Mouse (Mus musculus) adrenal gland, postnatal 4 days (tissue): Measurements from ENCODE around the gene Hba-a1. TPM values are rescaled to one million over a fixed set of nuclear protein-coding genes. Genes with fewer than 3 reads are reported as not detected.
A peak's percentile ranks its signal among the peaks of the same experiment; 100 is the strongest.
"Not testable (repeated sequence)": the region's sequence is repeated elsewhere in the genome, so short reads cannot be mapped to it uniquely, and the experiment has no call there.

Experiments
- DNase-seq, 2 experiments: peaks; one replicate each; pipeline ENCODE4 v3.0.0; 2021 to 2022; ENCODE audit warnings: low spot score in 2 of 2, mixed read lengths in 2 of 2
- total RNA-seq, 2 experiments: library from RNA; stranded (reverse); gene quantifications; 2 replicates each; pipeline ENCODE4 v1.2.3; 2021

Hba-a1 gene
- total RNA-seq, 2 experiments from 2014 or later = 4,498 to 5,274 TPM

DNA sequence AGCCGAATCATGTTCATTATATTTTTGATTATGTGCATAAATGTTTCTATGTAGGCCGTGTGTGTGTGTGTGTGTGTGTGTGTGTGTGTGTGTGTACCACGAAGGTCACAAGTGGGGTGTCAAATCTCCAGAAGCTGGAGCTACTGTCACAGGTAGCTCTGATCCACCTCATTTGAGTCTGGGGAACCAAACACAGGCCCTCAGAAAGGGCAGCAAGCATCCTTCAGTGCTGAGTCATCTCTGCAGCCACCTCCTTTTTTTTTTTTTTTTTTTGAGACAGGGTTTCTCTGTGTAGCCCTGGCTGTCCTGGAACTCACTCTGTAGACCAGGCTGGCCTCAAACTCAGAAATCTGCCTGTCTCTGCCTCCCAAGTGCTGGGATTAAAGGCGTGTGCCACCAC, 9.5 kb downstream of the Hba-a1 start:
- not testable (repeated sequence) for DNase-seq

DNA sequence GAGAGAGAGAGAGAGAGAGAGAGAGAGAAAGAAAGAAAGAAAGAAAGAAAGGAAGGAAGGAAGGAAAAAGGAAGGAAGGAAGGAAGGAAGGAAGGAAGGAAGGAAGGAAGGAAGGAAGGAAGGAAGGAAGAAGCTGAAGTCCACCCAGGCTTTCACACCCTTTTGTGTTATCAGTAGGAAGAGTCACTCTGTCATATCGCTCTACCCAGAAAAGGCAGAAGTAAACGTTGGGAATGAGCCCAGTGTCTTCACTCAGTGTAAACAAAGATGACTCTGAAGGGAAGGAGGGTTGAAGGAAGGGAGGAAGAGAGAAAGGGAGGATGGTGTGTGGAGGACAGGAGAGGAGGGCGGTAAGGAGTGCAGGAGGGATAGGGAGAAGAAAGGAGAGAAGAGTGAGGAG, 10.2 kb downstream of the Hba-a1 start:
- not testable (repeated sequence) for DNase-seq

DNA sequence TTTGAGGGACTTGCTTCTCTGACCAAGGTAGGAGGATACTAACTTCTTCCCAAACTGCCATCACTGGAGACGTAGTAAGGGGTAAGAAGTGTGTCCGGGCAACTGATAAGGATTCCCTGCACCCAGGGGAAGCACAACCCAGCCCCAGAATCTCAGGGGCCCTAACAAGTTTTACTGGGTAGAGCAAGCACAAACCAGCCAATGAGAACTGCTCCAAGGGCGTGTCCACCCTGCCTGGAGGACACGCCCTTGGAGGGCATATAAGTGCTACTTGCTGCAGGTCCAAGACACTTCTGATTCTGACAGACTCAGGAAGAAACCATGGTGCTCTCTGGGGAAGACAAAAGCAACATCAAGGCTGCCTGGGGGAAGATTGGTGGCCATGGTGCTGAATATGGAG, 12.9 kb downstream of the Hba-a1 start, which contains the start of gene Hba-a2:
Hba-a2 (plus strand) TSS at position 287 of the 400 bp plus-strand sequence.
- not testable (repeated sequence) for DNase-seq

DNA sequence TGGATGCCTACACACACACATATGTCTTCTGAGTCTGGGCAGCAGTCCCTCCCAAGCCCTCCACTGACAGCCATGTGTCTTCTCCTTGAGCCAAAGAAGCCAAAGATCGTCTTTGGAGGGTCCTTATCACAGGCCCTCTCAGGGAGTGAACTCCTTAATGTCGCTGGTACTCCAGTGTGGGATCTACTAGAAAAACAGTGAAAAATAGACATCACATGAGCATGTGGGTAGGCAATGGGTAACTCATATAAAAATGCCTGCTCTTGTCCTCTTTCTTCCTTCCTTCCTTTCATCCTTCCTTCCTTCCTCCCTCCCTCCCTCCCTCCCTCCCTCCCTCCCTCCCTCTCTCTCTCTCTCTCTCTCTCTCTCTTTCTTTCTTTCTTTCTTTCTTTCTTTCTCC, 14.1 kb downstream of the Hba-a1 start:
- not testable (repeated sequence) for DNase-seq

DNA sequence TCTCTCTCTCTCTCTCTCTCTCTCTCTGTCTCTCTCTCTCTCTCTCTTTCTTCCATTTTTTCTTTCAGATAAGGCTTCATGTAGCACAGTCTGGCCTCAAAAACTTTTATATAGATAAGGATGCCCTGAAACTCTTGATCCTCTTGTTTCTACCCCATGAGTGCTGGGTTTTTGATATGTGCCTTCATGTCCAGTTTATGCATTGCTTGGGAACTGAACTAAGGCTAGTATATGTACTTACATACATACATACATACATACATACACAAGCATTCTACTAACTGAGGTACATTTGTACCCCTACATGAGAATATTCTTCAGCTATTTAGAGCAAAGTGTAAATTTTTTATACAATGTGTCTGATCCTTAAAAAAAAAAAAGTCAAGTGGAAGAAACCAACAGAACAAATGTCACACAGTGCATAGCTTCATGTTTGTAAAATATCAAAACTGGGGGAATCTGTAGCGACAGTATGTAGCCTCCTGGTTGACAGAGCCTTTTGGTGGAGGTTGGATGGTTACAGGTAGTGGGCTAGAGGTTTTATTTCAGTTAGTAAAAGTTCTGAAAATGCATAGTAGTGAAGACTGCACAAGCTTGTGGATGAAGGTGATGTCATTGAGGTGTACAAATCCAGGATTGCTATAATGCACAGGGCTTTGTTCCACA, 14.7 kb downstream of the Hba-a1 start:
- no peak for DNase-seq

DNA sequence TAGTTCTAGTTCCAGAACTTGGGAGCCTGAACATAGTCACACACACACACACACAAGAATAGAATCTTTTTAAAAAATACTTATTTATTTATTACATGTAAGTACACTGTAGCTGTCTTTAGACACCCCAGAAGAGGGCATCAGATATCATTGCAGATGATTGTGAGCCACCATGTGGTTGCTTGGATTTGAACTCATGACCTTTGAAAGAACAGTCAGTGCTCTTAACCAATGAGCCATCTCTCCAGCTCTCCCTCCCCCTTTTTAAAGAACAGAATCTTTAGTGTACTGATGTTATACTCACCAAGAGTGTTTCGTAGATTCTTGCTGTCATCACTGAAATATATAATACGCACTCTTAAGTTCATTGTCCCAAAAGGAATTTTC, 15.2 kb downstream of the Hba-a1 start:
- DNase-seq = no peak

DNA sequence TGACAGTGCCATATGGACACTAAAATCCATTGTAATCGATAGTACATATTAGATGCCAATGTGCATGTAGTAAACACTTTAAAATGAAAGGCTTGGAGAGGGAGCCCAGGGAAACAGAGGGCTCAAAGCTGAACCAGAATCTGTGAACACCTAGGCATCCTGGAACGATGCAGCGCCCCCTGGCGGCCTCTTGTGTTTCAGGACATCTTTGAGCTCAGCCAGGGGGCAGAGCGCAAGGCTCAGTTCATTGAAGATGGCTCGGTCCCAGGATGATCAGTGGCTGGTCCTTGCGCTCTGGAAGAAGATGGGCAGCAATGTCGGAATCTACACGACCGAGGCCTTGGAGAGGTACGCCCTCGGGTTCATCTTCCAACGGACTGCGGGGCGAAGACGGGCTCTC, 16.6 kb downstream of the Hba-a1 start, which contains the start of gene Hbq1a:
Hbq1a (plus strand) TSS at position 205 of the 400 bp plus-strand sequence.
- peak; percentile 26 to 27 for DNase-seq

DNA sequence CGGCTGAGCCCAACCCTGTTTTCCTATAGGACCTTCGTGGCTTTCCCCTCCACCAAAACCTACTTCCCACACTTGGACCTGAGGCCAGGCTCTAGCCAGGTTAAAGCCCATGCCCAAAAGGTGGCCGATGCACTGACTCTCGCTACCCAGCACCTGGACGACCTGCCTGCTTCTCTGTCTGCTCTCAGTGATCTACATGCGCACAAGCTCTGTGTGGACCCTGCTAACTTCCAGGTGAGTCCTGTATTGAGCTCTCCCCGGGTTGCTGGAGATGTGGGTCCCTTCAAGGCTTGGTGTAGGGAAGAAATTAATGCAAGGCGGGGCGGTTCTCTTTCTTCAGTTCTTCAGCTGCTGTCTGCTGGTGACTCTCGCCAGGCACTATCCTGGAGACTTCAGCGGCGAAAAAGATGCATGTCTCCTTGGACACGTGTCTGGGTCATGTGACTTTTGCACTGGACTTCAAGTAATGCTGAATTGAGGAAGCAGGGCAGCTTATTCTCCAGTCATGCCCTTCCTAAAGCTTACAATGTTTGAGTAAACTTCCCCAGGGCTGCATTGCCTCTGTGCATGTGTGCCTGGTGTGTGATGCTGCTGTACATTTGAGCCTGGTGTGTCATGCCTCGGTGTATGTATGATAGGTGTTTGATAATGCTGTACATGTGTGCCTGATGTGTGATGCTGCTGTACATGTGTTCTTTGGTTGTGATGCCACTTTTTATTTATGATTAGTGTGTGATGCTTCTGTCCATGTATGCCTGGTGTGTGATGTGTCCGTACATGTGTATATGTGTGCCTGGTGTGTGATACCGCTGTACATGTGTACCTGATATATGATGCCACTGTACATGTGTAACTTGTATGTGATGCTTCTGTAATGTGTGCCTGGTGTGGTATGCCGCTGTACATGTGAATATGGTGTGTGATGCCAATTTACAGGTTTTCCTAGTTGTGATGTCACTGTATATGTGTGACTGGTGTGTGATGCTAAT, 17.3 kb downstream of the Hba-a1 start:
- no peak for DNase-seq

DNA sequence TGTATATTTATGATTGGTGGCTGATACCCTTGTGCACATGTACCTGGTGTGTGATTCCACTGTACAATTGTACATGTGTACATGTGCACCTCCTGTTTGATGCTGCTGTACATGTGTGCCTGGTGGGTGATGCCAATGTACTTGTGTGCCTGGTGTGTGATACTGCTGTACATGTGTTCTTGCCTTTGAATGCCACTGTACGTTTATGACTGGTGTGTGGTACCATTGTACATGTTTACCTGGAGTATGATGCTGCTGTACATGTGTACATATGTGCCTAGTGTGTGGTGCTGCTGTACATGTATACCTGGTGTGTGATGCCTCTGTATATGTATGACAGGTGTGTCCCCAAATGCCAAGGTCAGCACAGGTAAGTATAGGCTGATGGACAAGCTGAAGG, 18.2 kb downstream of the Hba-a1 start:
- DNase-seq = no peak

DNA sequence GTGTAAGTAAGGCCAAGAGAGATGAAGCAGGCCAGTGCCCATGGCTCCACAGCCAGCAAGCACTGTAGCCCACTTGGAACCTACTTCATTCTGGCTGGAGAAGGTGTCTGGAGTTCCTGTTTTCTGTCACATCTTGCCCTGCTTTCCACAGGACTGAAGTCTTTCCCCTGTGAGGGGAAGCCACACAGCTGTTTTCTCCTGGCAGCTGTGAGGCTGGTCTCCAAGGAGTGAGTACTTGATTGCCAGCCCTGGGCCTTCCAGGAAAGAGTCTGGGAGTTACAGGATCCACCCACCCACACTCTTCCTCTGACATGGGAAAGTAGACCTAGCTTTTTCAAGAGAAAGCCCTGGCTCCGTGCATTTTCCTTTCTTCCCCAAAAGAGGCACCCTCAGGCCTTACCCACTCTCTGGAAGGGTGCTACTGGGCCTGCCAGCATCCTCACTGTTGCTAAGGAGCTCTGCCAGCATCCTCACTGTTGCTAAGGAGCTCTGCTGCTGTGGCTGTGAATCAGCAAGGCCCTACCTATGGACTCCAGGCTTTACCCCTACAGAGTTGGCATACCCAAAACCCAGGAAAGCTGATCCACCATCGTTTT, 19.6 kb downstream of the Hba-a1 start:
- no peak for DNase-seq

DNA sequence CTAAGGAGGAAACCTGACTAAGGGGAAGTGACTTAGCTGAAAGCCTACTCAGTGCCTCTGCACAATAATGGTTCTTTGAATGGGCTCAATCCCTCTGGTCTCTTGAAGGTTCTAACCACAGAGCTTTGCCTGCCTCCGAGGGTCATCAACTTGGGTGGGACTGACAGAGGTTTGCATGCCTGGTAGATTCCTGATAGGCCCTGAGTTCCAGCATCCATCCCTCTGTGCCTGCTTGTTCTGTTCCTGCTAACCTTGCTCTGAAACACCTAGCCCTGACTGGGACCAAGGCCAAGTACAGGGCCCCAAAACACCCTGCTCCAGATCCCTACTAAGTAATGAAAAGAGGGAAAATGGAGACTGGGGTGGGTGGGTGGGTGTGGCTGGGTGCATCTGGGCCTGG, 20.1 kb downstream of the Hba-a1 start:
- no peak for DNase-seq

DNA sequence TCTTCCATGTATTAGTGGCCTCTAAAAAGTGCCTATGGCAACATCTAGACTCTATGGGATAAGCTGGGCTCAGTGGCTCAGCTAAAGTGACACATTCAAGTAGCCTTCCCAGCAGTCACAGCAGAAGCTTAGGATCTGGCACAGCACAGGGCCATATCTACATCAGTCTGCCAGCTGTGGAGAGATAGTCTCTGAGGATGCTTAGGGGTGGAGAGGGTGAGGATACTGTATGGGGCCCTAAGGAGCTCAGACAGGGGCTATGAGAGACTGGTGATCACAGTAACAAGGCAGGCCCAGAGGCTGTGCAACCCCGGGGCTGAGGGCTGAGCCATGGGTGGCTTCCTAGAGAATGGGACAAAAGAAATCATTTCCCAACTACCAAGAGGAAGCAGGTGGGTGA, 23.7 kb downstream of the Hba-a1 start:
- no peak for DNase-seq

DNA sequence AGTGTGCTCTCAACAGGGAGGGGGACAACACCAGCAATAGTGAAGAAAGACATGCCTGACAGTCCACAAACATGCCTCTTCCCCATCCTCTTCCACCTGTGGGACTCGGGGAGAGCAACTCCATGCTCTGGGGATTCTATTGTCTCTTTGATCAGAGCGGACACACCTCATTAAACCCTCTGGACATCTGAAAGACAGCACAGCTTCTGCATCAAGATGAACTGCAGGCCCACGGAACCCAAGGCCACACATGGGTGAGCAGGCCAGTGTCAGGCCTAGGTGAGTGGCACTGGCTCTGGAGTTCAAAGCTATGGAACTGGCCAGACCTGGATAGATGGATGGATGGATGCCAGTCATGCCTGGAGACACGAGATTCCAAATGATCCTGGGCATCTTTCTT, 26.1 kb downstream of the Hba-a1 start:
- DNase-seq = no peak

DNA sequence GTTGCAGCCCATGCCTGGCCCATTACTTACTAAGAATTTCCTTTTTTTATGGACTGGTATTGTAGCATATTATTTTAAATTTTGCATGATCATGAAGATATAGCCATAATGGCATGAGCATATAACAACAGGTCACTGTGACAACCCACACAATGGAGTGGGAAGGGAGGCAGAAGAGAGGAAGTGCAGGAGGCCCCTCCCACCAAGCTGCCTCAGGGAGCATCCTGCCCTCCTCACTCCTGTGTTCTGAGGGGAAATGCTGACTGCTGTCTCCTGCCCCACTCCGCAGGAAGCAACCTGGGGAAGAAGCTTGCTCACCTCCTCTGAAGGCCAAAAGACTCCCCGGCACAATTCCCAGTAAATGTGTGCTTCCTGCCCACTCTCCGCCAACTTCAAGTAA, 26.6 kb downstream of the Hba-a1 start:
- no peak for DNase-seq

DNA sequence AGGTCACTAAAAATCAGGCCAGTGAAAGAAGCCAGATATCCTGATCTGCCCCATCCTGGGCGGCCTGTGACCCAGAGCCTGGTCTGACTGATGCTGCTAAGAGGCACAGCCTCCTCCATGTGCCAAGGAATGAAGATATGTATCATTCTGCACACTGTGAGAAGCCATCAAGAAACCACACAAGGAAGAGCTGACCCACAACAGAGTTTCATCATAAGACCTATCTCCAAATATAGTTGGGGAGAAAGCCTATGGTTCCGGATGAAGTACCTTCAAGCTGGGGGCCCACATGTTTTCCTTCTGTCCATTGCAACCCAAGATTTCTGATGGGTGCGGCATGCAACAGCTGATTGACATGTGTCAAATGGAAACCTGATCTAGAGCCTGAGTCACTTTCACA, 32.7 kb downstream of the Hba-a1 start:
- no peak for DNase-seq

DNA sequence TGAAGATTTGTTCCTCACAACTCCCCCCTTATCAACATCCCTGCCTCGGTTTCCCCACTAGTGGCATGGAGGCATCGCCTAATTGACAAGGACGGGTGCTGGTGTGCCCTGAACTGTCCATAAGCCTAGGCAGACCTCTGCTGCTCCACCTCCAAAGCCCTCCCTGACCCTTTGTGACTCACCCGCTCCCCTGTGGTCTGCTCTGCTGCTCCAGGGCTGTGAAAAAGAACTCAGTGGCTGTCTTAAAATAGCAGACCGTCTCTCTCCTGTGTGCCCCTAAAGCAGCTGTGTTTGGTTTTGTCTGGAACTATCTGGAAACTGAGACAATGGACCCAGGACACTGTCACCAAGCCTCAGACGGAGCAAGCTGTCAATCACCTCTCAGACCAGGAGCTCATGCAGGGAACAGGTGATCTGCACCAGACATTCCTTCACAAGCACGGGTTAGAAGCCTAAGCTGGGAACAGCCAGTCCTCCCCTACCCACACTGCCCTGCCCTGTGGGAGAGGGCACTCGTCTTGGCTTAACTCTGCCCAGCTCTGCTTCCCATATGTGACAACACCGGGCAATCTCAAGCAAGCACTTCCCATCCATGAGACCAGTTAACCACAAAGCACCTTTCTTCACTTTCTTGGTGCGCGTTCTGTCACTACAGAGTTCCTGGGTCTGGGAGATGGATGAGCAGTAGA, 37.3 kb downstream of the Hba-a1 start:
- no peak for DNase-seq

DNA sequence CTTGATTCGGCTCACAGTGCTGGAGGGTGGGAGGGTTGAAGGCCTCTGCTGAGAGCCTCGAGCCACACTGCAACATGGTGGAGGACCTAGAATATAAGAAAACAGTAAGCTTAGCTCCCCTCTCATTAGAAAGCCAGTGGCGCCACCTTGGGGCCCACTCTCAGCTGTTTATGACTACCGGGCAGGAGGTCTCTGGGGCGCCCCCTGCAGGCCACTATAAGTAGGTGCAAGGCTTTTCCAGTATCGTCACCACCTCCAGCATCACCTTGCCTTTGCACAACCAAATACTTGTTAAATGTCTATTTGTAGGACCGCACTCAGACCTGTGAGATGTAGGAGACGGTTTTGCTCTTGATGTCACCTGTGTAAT, 37.9 kb downstream of the Hba-a1 start:
- DNase-seq = peak; percentile 34 to 48

DNA sequence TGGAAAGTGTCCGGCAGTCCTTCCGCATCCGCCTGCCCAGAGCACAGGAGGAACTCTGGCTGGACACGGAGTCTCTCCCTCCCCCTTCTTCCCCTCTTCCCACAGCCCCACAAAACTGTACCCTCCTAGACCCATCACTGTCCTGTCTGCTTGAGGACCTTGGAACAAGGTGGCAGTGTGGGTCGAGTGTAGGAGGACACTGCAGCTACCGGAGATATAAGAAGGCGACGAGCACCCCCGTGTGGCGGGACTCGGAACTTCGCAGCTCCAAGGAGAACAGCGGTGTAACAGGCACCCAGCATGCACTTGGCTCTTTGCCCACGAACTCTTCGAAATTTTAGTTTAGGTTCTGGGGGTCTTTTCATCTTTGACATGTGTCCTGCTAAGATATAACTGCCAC, 41.3 kb downstream of the Hba-a1 start:
- DNase-seq = peak; percentile 71 to 72

DNA sequence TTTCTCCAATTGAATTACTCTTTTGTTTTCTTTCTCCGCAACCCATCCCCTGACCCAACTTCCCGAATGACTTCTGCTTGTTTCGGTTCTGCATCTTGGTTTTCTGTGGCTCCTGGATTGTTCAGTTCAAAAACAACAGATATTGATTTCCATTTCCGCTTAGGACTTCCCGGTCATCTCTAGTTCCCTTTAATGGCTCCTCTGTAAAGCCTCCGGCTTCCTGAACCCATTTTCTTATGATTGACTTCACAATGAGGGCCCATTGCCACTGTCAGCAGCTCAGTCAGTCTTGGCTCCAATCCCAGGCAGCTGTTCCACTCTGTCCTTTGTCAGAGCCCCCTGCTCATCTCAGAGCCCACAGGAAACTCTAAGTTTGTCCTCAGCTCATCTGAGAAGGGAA, 47.8 kb downstream of the Hba-a1 start:
- no peak for DNase-seq

DNA sequence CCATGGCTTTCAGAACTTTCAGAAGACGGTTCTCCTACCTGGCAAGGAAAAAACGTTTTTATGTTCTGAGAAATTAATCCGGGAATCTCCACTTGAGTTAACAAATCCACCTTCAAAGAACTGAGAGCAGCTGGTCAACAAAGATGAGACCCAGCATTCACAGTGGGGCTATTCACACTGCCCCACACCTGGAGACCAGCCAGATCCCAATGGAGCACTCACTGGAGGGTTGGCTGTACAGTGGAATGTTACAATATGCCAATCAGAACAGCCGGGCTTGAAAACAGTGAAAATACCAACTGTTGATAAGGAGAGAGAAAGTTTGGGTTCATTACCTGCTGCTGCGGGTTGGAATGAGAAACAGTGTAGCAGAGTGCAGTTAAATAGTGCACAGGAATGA, 48.5 kb downstream of the Hba-a1 start:
- no peak for DNase-seq

DNA sequence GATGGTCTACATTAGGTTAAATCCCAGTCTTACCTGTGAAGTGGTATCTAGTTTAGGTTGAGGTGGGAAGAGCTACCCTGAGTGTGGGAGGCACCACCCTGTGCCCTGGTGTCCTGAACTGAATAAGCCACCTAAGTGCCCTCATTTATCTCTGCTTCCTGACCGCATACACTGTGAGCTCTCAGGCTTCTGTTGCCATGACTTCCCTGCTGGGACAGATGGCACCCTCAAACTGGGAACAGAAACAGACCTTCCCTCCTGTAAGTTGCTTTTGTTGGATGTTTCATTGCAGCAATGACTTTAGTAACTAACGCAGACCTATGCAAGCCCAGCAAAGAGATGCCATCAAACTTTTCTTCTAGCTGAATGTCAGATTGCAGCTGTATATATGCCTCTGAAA, 49.9 kb downstream of the Hba-a1 start:
- DNase-seq = no peak
